In the genomic region with DNA sequence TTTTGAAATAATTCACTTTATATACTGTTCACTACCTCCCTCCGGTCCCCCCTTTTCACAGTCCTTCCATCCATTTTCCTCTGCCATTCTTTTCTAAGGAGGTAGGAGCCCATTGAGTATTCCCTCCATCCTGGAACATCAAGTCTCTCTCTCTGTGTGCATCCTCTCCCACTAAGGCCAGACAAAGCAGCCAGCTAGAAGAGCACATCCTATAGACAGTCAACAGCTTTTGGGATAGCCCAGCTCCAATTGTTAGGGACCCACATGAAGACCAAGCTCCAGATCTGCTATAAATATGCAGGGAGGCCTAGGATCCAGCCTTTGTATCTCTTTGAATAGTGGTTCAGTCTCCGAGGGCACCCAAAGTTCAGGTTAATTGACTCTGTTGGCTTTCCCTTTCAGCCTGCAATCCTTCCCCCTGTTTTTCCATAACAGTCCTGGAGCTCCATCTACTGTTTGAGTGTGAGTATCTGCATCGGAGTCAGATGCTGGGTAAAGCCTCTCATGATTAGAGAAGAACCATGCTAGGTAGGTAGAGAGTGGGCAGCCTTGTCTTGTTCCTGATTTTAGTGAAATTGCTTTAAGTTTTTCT, we compare ENCODE assay signal across 10 mouse cellular contexts. TPM values are rescaled to one million over a fixed set of nuclear protein-coding genes. Genes with fewer than 3 reads are reported as not detected.
DNase-seq lines count a peak whose midpoint lies in the region; ATAC-seq lines count a peak whose summit lies in the region.
"Had no signal": no experiment of that assay in that cellular context is flagged by ENCODE, and none has a peak within 500 bp of the region (broad histone marks: within the 10 kb centered on the region; RNA-seq: fewer than 3 reads in every experiment).

No protein-coding gene starts in this region.

- H3K4me2 ChIP-seq in hindbrain, embryonic 13.5 days, result no peak overlapping the region
- no peak overlapping the region for H3K4me2 ChIP-seq in midbrain, embryonic 12.5 days (replicated peaks)

- H3K4me3 ChIP-seq in hindbrain, embryonic 13.5 days, result no peak overlapping the region
- no peak overlapping the region for H3K4me3 ChIP-seq in midbrain, embryonic 12.5 days
- H3K4me3 ChIP-seq: myocyte had no signal

- no peak overlapping the region for H3K9ac ChIP-seq in hindbrain, embryonic 13.5 days
- H3K9ac ChIP-seq in midbrain, embryonic 12.5 days (replicated peaks), result no peak overlapping the region

- H3K9me3 ChIP-seq in hindbrain, embryonic 13.5 days, result no peaks in the 10 kb centered on the region
- no peaks in the 10 kb centered on the region for H3K9me3 ChIP-seq in midbrain, embryonic 12.5 days

- peak; percentile 28 for DNase-seq in layer of hippocampus, adult 11-12 months (ENCODE audit: low spot score)
- DNase-seq in layer of hippocampus, adult 9-11 months, result no peak
- DNase-seq in cerebellum, postnatal 14 days, result peak; percentile 42 to 50
- DNase-seq in layer of hippocampus, adult 9-10 months (ENCODE audit: low spot score), result peak; percentile 26
- DNase-seq in thymus, postnatal 4 days, result no peak

- peak; percentile 80 for ATAC-seq in hindbrain, embryonic 13.5 days (ENCODE audit: low FRiP score)
- peak; percentile 66; the same call in 1 of the 2 replicates for ATAC-seq in midbrain, embryonic 12.5 days (ENCODE audit: low FRiP score, low read depth)
- no peak for ATAC-seq in activated CD4-positive, CD25-positive, alpha-beta regulatory T cell, adult 4 months

- H3K27ac ChIP-seq in hindbrain, embryonic 13.5 days, result no peak overlapping the region
- no peak overlapping the region for H3K27ac ChIP-seq in midbrain, embryonic 12.5 days (replicated peaks)

- no peaks in the 10 kb centered on the region for H3K36me3 ChIP-seq in hindbrain, embryonic 13.5 days
- no peaks in the 10 kb centered on the region for H3K36me3 ChIP-seq in midbrain, embryonic 12.5 days

- no peaks in the 10 kb centered on the region for H3K27me3 ChIP-seq in hindbrain, embryonic 13.5 days
- no peaks in the 10 kb centered on the region for H3K27me3 ChIP-seq in midbrain, embryonic 12.5 days

- WGBS in hindbrain, embryonic 13.5 days, result 30% methylated on average over 3 of the region's 3 CpGs
- WGBS in midbrain, embryonic 12.5 days, result 37% methylated on average over 3 of the region's 3 CpGs

- H3K4me1 ChIP-seq in hindbrain, embryonic 13.5 days (replicated peaks), result no peaks in the 10 kb centered on the region
- H3K4me1 ChIP-seq in midbrain, embryonic 12.5 days, result no peaks in the 10 kb centered on the region

RNA-seq across cellular contexts. Expression of gene Ugt2b5, which starts 2.8 kb away (rescaled TPM):
- polyA plus RNA-seq in hindbrain, embryonic 13.5 days (2015; fragmentation: Nextera tagmentation; extraction: Ambion mirVana), result 0.10 and 0.12 TPM in 2 replicates
- polyA plus RNA-seq in midbrain, embryonic 12.5 days (2016; fragmentation: Nextera tagmentation; extraction: Ambion mirVana), result not detected in 2 replicates
- not detected for polyA plus RNA-seq in activated CD4-positive, CD25-positive, alpha-beta regulatory T cell, adult 4 months (2017; shearing (Covaris generic))
- polyA plus RNA-seq: heart, embryonic 14.5 days; myocyte had no signal

RNA-seq across cellular contexts. Expression of gene Ugt2b36, which starts 50.6 kb away (rescaled TPM):
- polyA plus RNA-seq in hindbrain, embryonic 13.5 days (2015; fragmentation: Nextera tagmentation; extraction: Ambion mirVana), result not detected in 2 replicates
- not detected in 2 replicates for polyA plus RNA-seq in midbrain, embryonic 12.5 days (2016; fragmentation: Nextera tagmentation; extraction: Ambion mirVana)
- not detected for polyA plus RNA-seq in activated CD4-positive, CD25-positive, alpha-beta regulatory T cell, adult 4 months (2017; shearing (Covaris generic))
- polyA plus RNA-seq: heart, embryonic 14.5 days; myocyte had no signal

Comparison
In these comparisons a context has a peak if more than half of its experiments do, and no peak if none do; other contexts are left out.
1. DNase-seq: peak in layer of hippocampus, adult 11-12 months (single experiment), cerebellum, postnatal 14 days (2 of 2) and layer of hippocampus, adult 9-10 months (single experiment); none in layer of hippocampus, adult 9-11 months (single experiment) and thymus, postnatal 4 days (single experiment).